ENCODE assay signal across 8 mouse cellular contexts in genomic region chr10:39171603-39172539, GRCm38 (mm10). TPM values are rescaled to one million over a fixed set of nuclear protein-coding genes. Genes with fewer than 3 reads are reported as not detected.
DNase-seq lines count a peak whose midpoint lies in the region; ATAC-seq lines count a peak whose summit lies in the region.

No protein-coding gene starts in this region.

- ATAC-seq in hematopoietic stem cell, adult 5-6 weeks (replicated peaks in 1 of 2; ENCODE audit: insufficient read depth in 1 of 2, low FRiP score in 2 of 2, low TSS enrichment in 1 of 2, low read depth in 1 of 2, poor library complexity in 2 of 2, severe bottlenecking in 2 of 2): peak; percentile 60 to 67; a peak in 3 of 4 replicates
- peak; percentile 79 for ATAC-seq in lung, embryonic 16.5 days (ENCODE audit: low read depth)

- H3K36me3 ChIP-seq in lung, embryonic 16.5 days (ENCODE audit: control insufficient read depth, insufficient read depth, low read length): no peaks in the 10 kb centered on the region

- 12% methylated on average over 26 of the region's 26 CpGs for WGBS in lung, embryonic 16.5 days

- no peaks in the 10 kb centered on the region for H3K9me3 ChIP-seq in lung, embryonic 16.5 days (ENCODE audit: control insufficient read depth, low read length)

- H3K27me3 ChIP-seq in lung, embryonic 16.5 days (ENCODE audit: control insufficient read depth, insufficient read depth, low read depth, low read length): no peaks in the 10 kb centered on the region; the same call in 1 of the 2 replicates

- peak overlapping the region; percentile 60 for H3K9ac ChIP-seq in lung, embryonic 16.5 days (ENCODE audit: low read length)

- peaks cover 19% of the 10 kb centered on the region for H3K4me1 ChIP-seq in lung, embryonic 16.5 days (replicated peaks; ENCODE audit: control insufficient read depth, insufficient read depth, low read length)

- peak overlapping the region; percentile 86 for H3K27ac ChIP-seq in lung, embryonic 16.5 days (ENCODE audit: low read length)

- peak; percentile 48 for DNase-seq in MEL-GATA-1-ER (ENCODE audit: extremely low read depth, low read depth)
- DNase-seq in cerebellum, adult 8-10 months: peak; percentile 92
- DNase-seq in forelimb bud, embryonic 11.5 days (ENCODE audit: low read depth, low spot score): peak; percentile 84
- peak; percentile 97 for DNase-seq in layer of hippocampus, adult 9-10 months (ENCODE audit: low spot score)
- peak; percentile 65 for DNase-seq in ovary, postnatal 10 days (ENCODE audit: low spot score)
- peak; percentile 88 to 89 for DNase-seq in thymus, postnatal 10 days (ENCODE audit: low spot score in 2 of 2)

- peak overlapping the region; percentile 78 for H3K4me2 ChIP-seq in lung, embryonic 16.5 days (ENCODE audit: low read depth, low read length)

- peak overlapping the region; percentile 51 for H3K4me3 ChIP-seq in lung, embryonic 16.5 days (ENCODE audit: low read length)

RNA-seq across cellular contexts. Expression of gene Ccn6, which starts 8.3 kb away (rescaled TPM):
- not detected in 2 replicates for total RNA-seq in hematopoietic stem cell, adult 5-6 weeks (2017)
- polyA plus RNA-seq in lung, embryonic 16.5 days (2015; fragmentation: Nextera tagmentation; extraction: Ambion mirVana): 0.30 and 0.67 TPM in 2 replicates

RNA-seq across cellular contexts. Expression of gene Tube1, which starts 38.1 kb away (rescaled TPM):
- 8.0 and 8.9 TPM in 2 replicates for total RNA-seq in hematopoietic stem cell, adult 5-6 weeks (2017)
- polyA plus RNA-seq in lung, embryonic 16.5 days (2015; fragmentation: Nextera tagmentation; extraction: Ambion mirVana): 18.4 and 20.6 TPM in 2 replicates

RNA-seq across cellular contexts. Expression of gene Fam229b, which starts 38.2 kb away (rescaled TPM):
- 0.35 and 4.9 TPM in 2 replicates for total RNA-seq in hematopoietic stem cell, adult 5-6 weeks (2017)
- 12.3 and 12.5 TPM in 2 replicates for polyA plus RNA-seq in lung, embryonic 16.5 days (2015; fragmentation: Nextera tagmentation; extraction: Ambion mirVana)

Comparison
In these comparisons a context has a peak if more than half of its experiments do, and no peak if none do; other contexts are left out.
1. Peak in every context shown above with its lines: DNase-seq, ATAC-seq, H3K4me3 ChIP-seq and H3K27ac ChIP-seq.